Mouse (Mus musculus): Measurements from ENCODE around the gene Dcbld1. TPM values are rescaled to one million over a fixed set of nuclear protein-coding genes. Genes with fewer than 3 reads are reported as not detected.
"Not testable (repeated sequence)": the region's sequence is repeated elsewhere in the genome, so short reads cannot be mapped to it uniquely, and the experiment has no call there.

Gene Dcbld1
- polyA plus RNA-seq, 1 experiment from 2014 or later = 5.1 TPM

DNA sequence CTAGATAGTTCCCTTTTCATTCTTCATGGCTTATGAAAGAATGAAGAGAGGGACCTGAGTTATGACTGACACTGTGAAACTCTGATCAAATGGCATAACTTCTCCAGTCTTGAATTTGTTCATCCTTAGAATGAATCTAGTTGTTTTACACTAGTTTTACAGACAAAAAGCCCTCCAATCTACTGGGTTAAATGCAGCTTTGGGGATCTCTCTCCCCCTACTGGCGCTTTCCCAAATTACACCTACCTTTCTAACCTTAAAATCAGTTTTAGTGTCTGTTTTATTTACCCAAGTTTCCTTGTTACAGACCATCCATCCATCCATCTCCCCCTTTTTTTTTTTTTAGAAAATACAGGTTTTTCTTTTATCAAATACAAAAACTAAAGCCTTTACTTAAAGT, 97.6 kb downstream of the Dcbld1 start:
- H3K27ac ChIP-seq (ENCODE audit: low read depth) = no peak overlapping the region
- no peak overlapping the region for H3K4me3 ChIP-seq (ENCODE audit: low read depth, low read length)
- ATAC-seq (no peak), DNase-seq (peak; percentile 21)
- no peaks in the 10 kb centered on the region for H3K27me3 ChIP-seq (ENCODE audit: insufficient read depth, low read length)
- peak; percentile 70 for TF ChIP-seq CTCF (IDR thresholded peaks at IDR 0.05; ENCODE audit: low read depth)
- TF ChIP-seq EP300 (IDR thresholded peaks at IDR 0.05; ENCODE audit: low read depth) = no peak
- no peak overlapping the region for H3K9ac ChIP-seq (replicated peaks)
- 0% methylated on average over 1 of the region's 1 CpGs for WGBS (ENCODE audit: insufficient replicate concordance)
- no peaks in the 10 kb centered on the region for H3K36me3 ChIP-seq (replicated peaks; ENCODE audit: insufficient read depth, low read length)
- H3K4me2 ChIP-seq (ENCODE audit: low read depth, low read length) = no peak overlapping the region
- H3K9me3 ChIP-seq (ENCODE audit: low read length) = no peaks in the 10 kb centered on the region
- H3K4me1 ChIP-seq (ENCODE audit: insufficient read depth) = no peaks in the 10 kb centered on the region

- peak; percentile 24; the same call in 1 of the 2 replicates for TF ChIP-seq CTCF (IDR thresholded peaks at IDR 0.05; ENCODE audit: low read depth)
- ATAC-seq; H3K4me2 ChIP-seq (ENCODE audit: low read depth, low read length); H3K9ac ChIP-seq (replicated peaks); H3K4me1 ChIP-seq (ENCODE audit: insufficient read depth); H3K27me3 ChIP-seq (ENCODE audit: insufficient read depth, low read length); H3K9me3 ChIP-seq (ENCODE audit: low read length); H3K27ac ChIP-seq (ENCODE audit: low read depth); DNase-seq; H3K4me3 ChIP-seq (ENCODE audit: low read depth, low read length): not testable (repeated sequence)
- WGBS (ENCODE audit: insufficient replicate concordance) = 83% methylated on average over 4 of the region's 4 CpGs
- peaks cover 33% of the 10 kb centered on the region for H3K36me3 ChIP-seq (replicated peaks; ENCODE audit: insufficient read depth, low read length)
Observed at GRCm38 (mm10) chr10:52343324-52343723, 109.9 kb downstream of the Dcbld1 start.

- WGBS (ENCODE audit: insufficient replicate concordance) = 78% methylated on average over 9 of the region's 9 CpGs
- Histone ChIP-seq H3K4me1 (ENCODE audit: insufficient read depth) (no peaks in the 10 kb centered on the region), H3K27me3 (ENCODE audit: insufficient read depth, low read length) (no peaks in the 10 kb centered on the region), H3K36me3 (replicated peaks; ENCODE audit: insufficient read depth, low read length) (peaks cover 29% of the 10 kb centered on the region), H3K4me3 (ENCODE audit: low read depth, low read length) (no peak overlapping the region), H3K9ac (replicated peaks) (no peak overlapping the region), H3K4me2 (ENCODE audit: low read depth, low read length) (no peak overlapping the region), H3K9me3 (ENCODE audit: low read length) (no peaks in the 10 kb centered on the region), H3K27ac (ENCODE audit: low read depth) (no peak overlapping the region)
- DNase-seq (no peak), ATAC-seq (no peak)
- TF ChIP-seq EP300 (IDR thresholded peaks at IDR 0.05; ENCODE audit: low read depth) (no peak), CTCF (IDR thresholded peaks at IDR 0.05; ENCODE audit: low read depth) (no peak; the same call in 1 of the 2 replicates)
Observed at GRCm38 (mm10) chr10:52353184-52353583, 119.8 kb downstream of the Dcbld1 start.

GRCm38 (mm10) chr10:52358467-52358866, 125.0 kb downstream of the Dcbld1 start, which contains the start of gene Gm26741:
Gene Gm26741, plus strand, starts transcription at chr10:52358767.
- TF ChIP-seq EP300 (IDR thresholded peaks at IDR 0.05; ENCODE audit: low read depth) = no peak
- no peak for TF ChIP-seq CTCF (IDR thresholded peaks at IDR 0.05; ENCODE audit: low read depth)
- H3K4me1 ChIP-seq (ENCODE audit: insufficient read depth) = no peaks in the 10 kb centered on the region
- no peaks in the 10 kb centered on the region; the same call in 1 of the 2 replicates for H3K36me3 ChIP-seq (replicated peaks; ENCODE audit: insufficient read depth, low read length)
- H3K9ac ChIP-seq (replicated peaks) = no peak within 1 kb of the TSS
- H3K4me3 ChIP-seq (ENCODE audit: low read depth, low read length) = no peak within 1 kb of the TSS
- 82% methylated on average over 2 of the region's 2 CpGs for WGBS (ENCODE audit: insufficient replicate concordance)
- H3K4me2 ChIP-seq (ENCODE audit: low read depth, low read length) = no peak within 1 kb of the TSS
- no peaks in the 10 kb centered on the region for H3K9me3 ChIP-seq (ENCODE audit: low read length)
- H3K27ac ChIP-seq (ENCODE audit: low read depth) = no peak within 1 kb of the TSS
- ATAC-seq = no peak
- DNase-seq = no peak
- H3K27me3 ChIP-seq (ENCODE audit: insufficient read depth, low read length) = no peaks in the 10 kb centered on the region

GRCm38 (mm10) chr10:52360241-52360735, 126.9 kb downstream of the Dcbld1 start:
- TF ChIP-seq EP300 (IDR thresholded peaks at IDR 0.05; ENCODE audit: low read depth) (no peak), CTCF (IDR thresholded peaks at IDR 0.05; ENCODE audit: low read depth) (no peak)
- H3K4me3 ChIP-seq (ENCODE audit: low read depth, low read length) = no peak overlapping the region
- no peaks in the 10 kb centered on the region for H3K9me3 ChIP-seq (ENCODE audit: low read length)
- ATAC-seq (no peak), DNase-seq (no peak)
- H3K4me1 ChIP-seq (ENCODE audit: insufficient read depth) = no peaks in the 10 kb centered on the region
- H3K36me3 ChIP-seq (replicated peaks; ENCODE audit: insufficient read depth, low read length) = no peaks in the 10 kb centered on the region; the same call in 1 of the 2 replicates
- H3K27ac ChIP-seq (ENCODE audit: low read depth) = no peak overlapping the region
- no peak overlapping the region for H3K9ac ChIP-seq (replicated peaks)
- H3K27me3 ChIP-seq (ENCODE audit: insufficient read depth, low read length) = no peaks in the 10 kb centered on the region
- 87% methylated on average over 4 of the region's 4 CpGs for WGBS (ENCODE audit: insufficient replicate concordance)
- H3K4me2 ChIP-seq (ENCODE audit: low read depth, low read length) = no peak overlapping the region

DNA sequence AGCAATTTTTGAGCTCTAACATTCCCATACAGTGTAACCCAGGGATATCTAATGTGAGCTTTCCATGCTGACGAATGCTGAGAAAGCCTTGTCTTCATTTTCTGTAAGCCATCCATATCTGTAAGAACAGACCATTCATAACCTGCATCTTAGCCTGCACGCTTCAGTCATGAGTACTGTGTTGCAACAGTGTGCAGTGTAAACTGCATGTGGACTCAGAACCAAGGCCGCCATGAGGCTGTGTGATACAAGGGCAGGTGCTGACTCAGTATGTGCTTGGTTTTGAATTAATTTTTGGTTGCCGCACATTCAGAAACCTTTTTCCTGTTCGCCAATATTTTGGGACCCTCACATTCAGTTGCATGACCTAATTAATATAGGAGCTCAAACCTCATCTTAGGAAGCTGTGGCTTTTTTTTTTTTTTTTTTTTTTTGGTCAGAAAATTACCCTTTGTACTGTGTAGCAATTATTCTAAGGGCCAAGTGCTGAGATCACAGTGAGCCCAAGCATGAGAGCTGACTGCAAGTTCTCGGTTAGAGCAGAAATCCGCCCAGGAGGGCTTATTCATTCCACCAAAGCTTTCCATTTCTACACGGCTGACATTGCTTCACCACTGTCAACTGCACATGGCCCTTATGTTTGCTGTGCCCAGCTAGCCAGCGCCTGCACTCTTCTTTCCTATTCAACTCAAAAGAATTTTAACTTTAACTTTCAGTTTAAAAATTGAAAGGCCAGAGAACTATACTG, 127.6 kb downstream of the Dcbld1 start:
- 72% methylated on average over 9 of the region's 9 CpGs for WGBS (ENCODE audit: insufficient replicate concordance)
- Histone ChIP-seq H3K27ac (ENCODE audit: low read depth) (no peak overlapping the region), H3K27me3 (ENCODE audit: insufficient read depth, low read length) (no peaks in the 10 kb centered on the region), H3K9ac (replicated peaks) (no peak overlapping the region), H3K4me2 (ENCODE audit: low read depth, low read length) (no peak overlapping the region), H3K36me3 (replicated peaks; ENCODE audit: insufficient read depth, low read length) (no peaks in the 10 kb centered on the region), H3K4me1 (ENCODE audit: insufficient read depth) (no peaks in the 10 kb centered on the region), H3K4me3 (ENCODE audit: low read depth, low read length) (no peak overlapping the region), H3K9me3 (ENCODE audit: low read length) (no peaks in the 10 kb centered on the region)
- no peak for DNase-seq
- TF ChIP-seq EP300 (IDR thresholded peaks at IDR 0.05; ENCODE audit: low read depth) (no peak), CTCF (IDR thresholded peaks at IDR 0.05; ENCODE audit: low read depth) (no peak)
- ATAC-seq = peak; percentile 83
